Mouse (Mus musculus): Measurements from ENCODE around the gene Ppil1. TPM values are rescaled to one million over a fixed set of nuclear protein-coding genes. Genes with fewer than 3 reads are reported as not detected.

Ppil1 gene
- polyA plus RNA-seq, 1 experiment from 2014 or later, result 54.0 TPM

- no peak for TF ChIP-seq CTCF (IDR thresholded peaks at IDR 0.05)
- no peak for ATAC-seq
- in situ Hi-C loops (cut with MboI; ENCODE audit: low pct_unique_long_range_greater_than_20kb), result no loop called here
- DNase-seq (ENCODE audit: low read depth, low spot score), result no peak
- H3K27me3 ChIP-seq, result peaks cover 3% of the 10 kb centered on the region
- CTCF ChIA-PET, result interaction anchor here (1.3 kb wide), 1 partner anchor 16 kb away, joined by 4 read pairs; no protein-coding TSS in a partner anchor
- POLR2A ChIA-PET, result interaction anchor here (1.1 kb wide), 1 partner anchor 13 kb away, joined by 4 read pairs; no protein-coding TSS in a partner anchor
These were observed 57.9 kb downstream of the Ppil1 start for GRCm38 (mm10) chr17:29206052-29206451.

GRCm38 (mm10) chr17:29202604-29203003 lies 61.4 kb downstream of the Ppil1 start:
- ATAC-seq (no peak), DNase-seq (ENCODE audit: low read depth, low spot score) (no peak)
- no peak for TF ChIP-seq CTCF (IDR thresholded peaks at IDR 0.05)
- ChIA-PET CTCF (no interaction called here), POLR2A (no interaction called here)
- peaks cover 4% of the 10 kb centered on the region for H3K27me3 ChIP-seq
- in situ Hi-C loops (cut with MboI; ENCODE audit: low pct_unique_long_range_greater_than_20kb), result no loop called here

Other genes with a start within 250 kb of the Ppil1 start
- gene Srsf3, start 231.6 kb downstream of the Ppil1 start, polyA plus RNA-seq (2021), result 187 TPM
- 29.0 TPM for gene Cdkn1a, start 173.2 kb downstream of the Ppil1 start, polyA plus RNA-seq (2021)
- 0.04 TPM for gene Rab44, start 150.0 kb downstream of the Ppil1 start, polyA plus RNA-seq (2021)
- gene Cpne5, start 26.0 kb downstream of the Ppil1 start, polyA plus RNA-seq (2021), result 0.26 TPM
- gene BC004004, start 4.6 kb upstream of the Ppil1 start, polyA plus RNA-seq (2021), result 130 TPM
- not detected for gene Pi16, start 53.5 kb upstream of the Ppil1 start, polyA plus RNA-seq (2021)
- 349 TPM for gene Mtch1, start 83.7 kb upstream of the Ppil1 start, polyA plus RNA-seq (2021)
- 0.46 TPM for gene Fgd2, start 96.7 kb upstream of the Ppil1 start, polyA plus RNA-seq (2021)
- gene Pim1, start 226.6 kb upstream of the Ppil1 start, polyA plus RNA-seq (2021), result 48.0 TPM

All from Patski (cell line).